Mouse (Mus musculus): ENCODE measurements around the gene Sipa1l3. TPM values are rescaled to one million over a fixed set of nuclear protein-coding genes. Genes with fewer than 3 reads are reported as not detected.

The Sipa1l3 gene
- polyA plus RNA-seq, 1 experiment from 2014 or later = 4.5 TPM

DNA sequence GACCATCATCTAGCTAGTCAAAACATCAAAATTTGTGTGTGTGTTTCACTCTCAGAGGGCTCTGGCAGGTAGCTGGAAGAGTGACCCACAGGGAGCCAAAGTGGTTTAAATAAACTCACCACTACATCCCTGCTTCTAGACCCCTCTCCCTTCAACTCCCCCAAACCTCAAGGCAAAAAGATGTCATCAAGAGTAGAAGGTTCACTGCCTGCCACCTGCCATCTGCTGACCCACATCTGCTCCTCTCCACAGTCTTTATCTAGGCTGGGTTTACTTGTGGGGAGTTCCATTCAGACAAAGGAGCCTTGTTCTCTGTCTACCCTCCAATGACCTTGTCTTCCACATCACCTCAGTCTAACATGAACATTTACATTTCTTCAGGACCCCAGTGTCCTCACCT, 239.2 kb downstream of the Sipa1l3 start:
- H3K4me3 ChIP-seq (ENCODE audit: low read depth, low read length) = no peak overlapping the region
- ATAC-seq (replicated peaks; ENCODE audit: insufficient number of reproducible peaks, low FRiP score, low TSS enrichment, low read depth) = no peak
- no peaks in the 10 kb centered on the region; the same call in 1 of the 2 replicates for H3K4me1 ChIP-seq (ENCODE audit: control insufficient read depth, insufficient read depth, low read length)
- peaks cover 18% of the 10 kb centered on the region for H3K27me3 ChIP-seq (ENCODE audit: control insufficient read depth, insufficient read depth, low read length)
- H3K9me3 ChIP-seq (replicated peaks; ENCODE audit: control insufficient read depth, low read length) = no peaks in the 10 kb centered on the region
- no peak for DNase-seq (ENCODE audit: low spot score)
- H3K27ac ChIP-seq (replicated peaks; ENCODE audit: low read depth, low read length) = no peak overlapping the region
- no peak overlapping the region for H3K9ac ChIP-seq (replicated peaks; ENCODE audit: low read length)
- no peak overlapping the region for H3K4me2 ChIP-seq (ENCODE audit: low read depth, low read length)
- no peaks in the 10 kb centered on the region for H3K36me3 ChIP-seq (replicated peaks; ENCODE audit: control insufficient read depth, insufficient read depth, low read depth, low read length)

DNA sequence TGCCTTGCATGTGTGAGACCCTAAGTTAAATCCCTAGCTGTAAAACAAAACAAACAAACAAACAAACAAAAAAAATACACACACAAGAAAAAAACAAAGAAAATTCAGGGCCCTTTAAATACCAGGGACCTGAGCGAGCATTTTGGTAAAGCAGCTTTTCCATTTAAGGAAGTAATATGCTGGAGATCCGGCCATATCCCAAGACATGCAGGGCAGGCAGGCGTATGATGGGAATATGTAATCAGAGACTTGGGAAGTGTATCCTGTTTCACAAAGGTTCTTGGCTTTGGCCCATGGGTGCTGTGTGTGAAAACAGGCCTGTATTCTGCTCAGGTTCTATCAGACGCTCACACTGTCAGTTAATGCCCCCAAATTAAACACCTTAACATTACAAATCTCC, 240.9 kb downstream of the Sipa1l3 start:
- H3K4me3 ChIP-seq (ENCODE audit: low read depth, low read length) = no peak overlapping the region
- H3K9me3 ChIP-seq (replicated peaks; ENCODE audit: control insufficient read depth, low read length) = no peaks in the 10 kb centered on the region
- WGBS = 78% methylated on average over 4 of the region's 4 CpGs
- no peak overlapping the region for H3K9ac ChIP-seq (replicated peaks; ENCODE audit: low read length)
- no peaks in the 10 kb centered on the region; the same call in 1 of the 2 replicates for H3K4me1 ChIP-seq (ENCODE audit: control insufficient read depth, insufficient read depth, low read length)
- H3K27ac ChIP-seq (replicated peaks; ENCODE audit: low read depth, low read length) = no peak overlapping the region
- ATAC-seq (replicated peaks; ENCODE audit: insufficient number of reproducible peaks, low FRiP score, low TSS enrichment, low read depth) (no peak), DNase-seq (ENCODE audit: low spot score) (no peak)
- H3K27me3 ChIP-seq (ENCODE audit: control insufficient read depth, insufficient read depth, low read length) = peaks cover 16% of the 10 kb centered on the region
- H3K36me3 ChIP-seq (replicated peaks; ENCODE audit: control insufficient read depth, insufficient read depth, low read depth, low read length) = no peaks in the 10 kb centered on the region
- no peak overlapping the region for H3K4me2 ChIP-seq (ENCODE audit: low read depth, low read length)

DNA sequence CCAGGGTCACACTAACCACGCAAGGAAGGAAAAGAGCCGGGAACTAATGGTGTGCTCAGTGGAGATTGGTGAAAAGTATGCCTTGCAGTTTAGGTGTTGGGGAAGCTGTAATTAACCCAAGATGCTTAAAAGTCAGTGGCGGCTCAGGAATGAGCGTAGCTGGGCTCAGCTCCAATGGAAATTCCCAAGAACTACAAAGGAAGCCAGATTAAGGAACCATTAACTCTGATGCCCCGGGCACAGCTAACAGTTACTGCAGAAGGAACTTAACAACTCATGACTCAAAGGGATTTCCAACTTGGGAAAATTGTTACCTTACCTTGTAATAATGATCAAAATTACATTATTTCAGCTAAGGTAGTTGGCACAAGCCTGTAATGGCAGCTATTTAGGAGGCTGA, 241.7 kb downstream of the Sipa1l3 start:
- ATAC-seq (replicated peaks; ENCODE audit: insufficient number of reproducible peaks, low FRiP score, low TSS enrichment, low read depth) (no peak), DNase-seq (ENCODE audit: low spot score) (no peak)
- no peaks in the 10 kb centered on the region for H3K9me3 ChIP-seq (replicated peaks; ENCODE audit: control insufficient read depth, low read length)
- no peaks in the 10 kb centered on the region; the same call in 1 of the 2 replicates for H3K4me1 ChIP-seq (ENCODE audit: control insufficient read depth, insufficient read depth, low read length)
- no peak overlapping the region for H3K4me2 ChIP-seq (ENCODE audit: low read depth, low read length)
- no peak overlapping the region for H3K9ac ChIP-seq (replicated peaks; ENCODE audit: low read length)
- no peak overlapping the region for H3K27ac ChIP-seq (replicated peaks; ENCODE audit: low read depth, low read length)
- peaks cover 11% of the 10 kb centered on the region for H3K27me3 ChIP-seq (ENCODE audit: control insufficient read depth, insufficient read depth, low read length)
- 67% methylated on average over 5 of the region's 5 CpGs for WGBS
- H3K4me3 ChIP-seq (ENCODE audit: low read depth, low read length) = no peak overlapping the region
- H3K36me3 ChIP-seq (replicated peaks; ENCODE audit: control insufficient read depth, insufficient read depth, low read depth, low read length) = no peaks in the 10 kb centered on the region

GRCm38 (mm10) chr7:29271687-29272465, 246.6 kb downstream of the Sipa1l3 start:
- Histone ChIP-seq H3K4me2 (ENCODE audit: low read depth, low read length) (no peak overlapping the region), H3K36me3 (replicated peaks; ENCODE audit: control insufficient read depth, insufficient read depth, low read depth, low read length) (no peaks in the 10 kb centered on the region), H3K9me3 (replicated peaks; ENCODE audit: control insufficient read depth, low read length) (no peaks in the 10 kb centered on the region), H3K4me3 (ENCODE audit: low read depth, low read length) (no peak overlapping the region), H3K27ac (replicated peaks; ENCODE audit: low read depth, low read length) (no peak overlapping the region), H3K4me1 (ENCODE audit: control insufficient read depth, insufficient read depth, low read length) (no peaks in the 10 kb centered on the region), H3K27me3 (ENCODE audit: control insufficient read depth, insufficient read depth, low read length) (no peaks in the 10 kb centered on the region), H3K9ac (replicated peaks; ENCODE audit: low read length) (no peak overlapping the region)
- DNase-seq (ENCODE audit: low spot score) = no peak
- WGBS = 75% methylated on average over 8 of the region's 8 CpGs
- no peak for ATAC-seq (replicated peaks; ENCODE audit: insufficient number of reproducible peaks, low FRiP score, low TSS enrichment, low read depth)

DNA sequence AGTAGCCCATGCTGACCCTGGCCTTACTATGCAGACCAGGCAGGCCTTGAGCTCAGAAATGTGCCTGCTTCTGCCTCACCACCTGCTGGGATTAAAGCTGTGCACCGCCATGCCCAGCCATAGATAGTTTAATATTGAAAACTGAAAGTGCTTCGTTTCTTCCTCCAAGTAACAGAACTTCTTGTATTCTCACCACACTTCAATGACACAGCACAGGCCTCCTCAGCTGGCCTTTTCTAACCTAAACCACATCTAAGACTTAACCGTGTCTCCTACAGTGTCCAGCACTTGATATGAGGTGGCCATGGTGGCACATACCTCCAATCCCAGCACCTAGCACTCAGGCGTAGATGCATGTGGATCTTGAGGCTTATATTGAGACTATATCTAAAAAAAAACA, 248.0 kb downstream of the Sipa1l3 start:
- Histone ChIP-seq H3K4me3 (ENCODE audit: low read depth, low read length) (no peak overlapping the region), H3K9me3 (replicated peaks; ENCODE audit: control insufficient read depth, low read length) (no peaks in the 10 kb centered on the region), H3K27me3 (ENCODE audit: control insufficient read depth, insufficient read depth, low read length) (no peaks in the 10 kb centered on the region), H3K4me2 (ENCODE audit: low read depth, low read length) (no peak overlapping the region), H3K36me3 (replicated peaks; ENCODE audit: control insufficient read depth, insufficient read depth, low read depth, low read length) (no peaks in the 10 kb centered on the region), H3K4me1 (ENCODE audit: control insufficient read depth, insufficient read depth, low read length) (no peaks in the 10 kb centered on the region; the same call in 1 of the 2 replicates), H3K9ac (replicated peaks; ENCODE audit: low read length) (no peak overlapping the region), H3K27ac (replicated peaks; ENCODE audit: low read depth, low read length) (no peak overlapping the region)
- DNase-seq (ENCODE audit: low spot score) (no peak), ATAC-seq (replicated peaks; ENCODE audit: insufficient number of reproducible peaks, low FRiP score, low TSS enrichment, low read depth) (no peak)
- WGBS = 85% methylated on average over 4 of the region's 4 CpGs

Other genes starting within 250 kb of the Sipa1l3 start
- gene Spint2, start 236.7 kb downstream of the Sipa1l3 start, polyA plus RNA-seq (2014; fragmentation: Nextera tagmentation; extraction: Ambion mirVana) = 71.4 and 84.5 TPM in 2 replicates
- 18.0 and 21.0 TPM in 2 replicates for gene Ppp1r14a, start 229.3 kb downstream of the Sipa1l3 start, polyA plus RNA-seq (2014; fragmentation: Nextera tagmentation; extraction: Ambion mirVana)
- gene Dpf1, start 214.7 kb downstream of the Sipa1l3 start, polyA plus RNA-seq (2014; fragmentation: Nextera tagmentation; extraction: Ambion mirVana) = 19.8 and 27.9 TPM in 2 replicates
- gene Catsperg2, start 208.4 kb upstream of the Sipa1l3 start, polyA plus RNA-seq (2014; fragmentation: Nextera tagmentation; extraction: Ambion mirVana) = not detected in 2 replicates
- 15.3 and 15.9 TPM in 2 replicates for gene Zfp84, start 249.9 kb upstream of the Sipa1l3 start, polyA plus RNA-seq (2014; fragmentation: Nextera tagmentation; extraction: Ambion mirVana)